Mouse (Mus musculus) lung, postnatal 0 days (tissue): Measurements from ENCODE around the gene Plcb1.

ENCODE experiments used
- CTCF ChIP-seq: IDR thresholded peaks from 2 replicates; pipeline ENCODE4 v1.5.1; 2016; ENCODE audit warnings: antibody characterized with exemption, mild to moderate bottlenecking
- EP300 ChIP-seq: IDR thresholded peaks from 2 replicates; pipeline ENCODE4 v1.6.1; 2016; ENCODE audit warnings: antibody characterized with exemption, mild to moderate bottlenecking, control low read depth

- TF ChIP-seq EP300, result peak; percentile 37
- no peak for TF ChIP-seq CTCF
Measured at GRCm38 (mm10) chr2:134756086-134756485, 29.8 kb upstream of the Plcb1 start.
